Mouse (Mus musculus): Measurements from ENCODE around the gene Mcm5.

The Mcm5 gene

GRCm38 (mm10) chr8:75102956-75103355 lies 6.4 kb upstream of the Mcm5 start:
- no peak for DNase-seq

GRCm38 (mm10) chr8:75103376-75103878 lies 5.9 kb upstream of the Mcm5 start:
- no peak for DNase-seq

- DNase-seq: peak; percentile 80
Measured at GRCm38 (mm10) chr8:75108527-75109235, 688 bp upstream of the Mcm5 start.

- DNase-seq: no peak
Measured at GRCm38 (mm10) chr8:75110093-75110492, 724 bp downstream of the Mcm5 start.

- DNase-seq: no peak
Measured at GRCm38 (mm10) chr8:75118505-75118904, 9.1 kb downstream of the Mcm5 start.

GRCm38 (mm10) chr8:75119287-75119686 lies 9.9 kb downstream of the Mcm5 start:
- no peak for DNase-seq

GRCm38 (mm10) chr8:75119747-75120146 lies 10.4 kb downstream of the Mcm5 start:
- DNase-seq: no peak

GRCm38 (mm10) chr8:75127406-75127805 lies 18.0 kb downstream of the Mcm5 start:
- no peak for DNase-seq

- peak; percentile 26 for DNase-seq
Measured at GRCm38 (mm10) chr8:75132485-75132884, 23.1 kb downstream of the Mcm5 start.

- DNase-seq: no peak
Measured at GRCm38 (mm10) chr8:75133399-75133798, 24.0 kb downstream of the Mcm5 start.

- DNase-seq: no peak
Measured at GRCm38 (mm10) chr8:75134603-75135391, 25.4 kb downstream of the Mcm5 start.

- DNase-seq: no peak
Measured at GRCm38 (mm10) chr8:75135756-75136155, 26.4 kb downstream of the Mcm5 start.

GRCm38 (mm10) chr8:75136256-75136655 lies 26.9 kb downstream of the Mcm5 start:
- no peak for DNase-seq

GRCm38 (mm10) chr8:75137536-75137935 lies 28.2 kb downstream of the Mcm5 start:
- DNase-seq: no peak

GRCm38 (mm10) chr8:75150911-75151610 lies 41.7 kb downstream of the Mcm5 start:
- DNase-seq: peak; percentile 16

- DNase-seq: no peak
Measured at GRCm38 (mm10) chr8:75151743-75152142, 42.4 kb downstream of the Mcm5 start.

GRCm38 (mm10) chr8:75152505-75153082 lies 43.2 kb downstream of the Mcm5 start:
- DNase-seq: no peak

GRCm38 (mm10) chr8:75154855-75155478 lies 45.6 kb downstream of the Mcm5 start:
- no peak for DNase-seq

GRCm38 (mm10) chr8:75155740-75156322 lies 46.5 kb downstream of the Mcm5 start:
- no peak for DNase-seq

GRCm38 (mm10) chr8:75157471-75158230 lies 48.3 kb downstream of the Mcm5 start:
- DNase-seq: no peak

GRCm38 (mm10) chr8:75169363-75169762 lies 60.0 kb downstream of the Mcm5 start:
- DNase-seq: no peak

Data from kidney, adult 11 months (tissue).